Mouse (Mus musculus): Measurements from ENCODE around the gene Tgm7.

GRCm38 (mm10) chr2:121071871-121072270 is 37.7 kb downstream of the Tgm7 start:
- no peak for TF ChIP-seq CTCF (IDR thresholded peaks at IDR 0.05; ENCODE audit: control insufficient read depth, insufficient read depth, low read length)
- no peak for TF ChIP-seq POLR2A (IDR thresholded peaks at IDR 0.05; ENCODE audit: borderline replicate concordance, control insufficient read depth, low read depth, low read length)

Data from bone marrow, adult 2 months (tissue).